Mouse (Mus musculus) Muller cell, postnatal 12 days (primary cell): ENCODE measurements at regions not wholly inside any gene's neighbourhood (a gene's known extent, or its start where the extent isn't known, plus 50 kb on each side); places are given as distances from the start of the nearest gene placed in this dataset.
A peak's percentile ranks its signal among the peaks of the same experiment; 100 is the strongest.

ENCODE experiments used
- DNase-seq: peaks from one replicate; pipeline ENCODE4 v3.0.0-alpha.2; 2015; ENCODE audit errors: inconsistent ontology term

DNA sequence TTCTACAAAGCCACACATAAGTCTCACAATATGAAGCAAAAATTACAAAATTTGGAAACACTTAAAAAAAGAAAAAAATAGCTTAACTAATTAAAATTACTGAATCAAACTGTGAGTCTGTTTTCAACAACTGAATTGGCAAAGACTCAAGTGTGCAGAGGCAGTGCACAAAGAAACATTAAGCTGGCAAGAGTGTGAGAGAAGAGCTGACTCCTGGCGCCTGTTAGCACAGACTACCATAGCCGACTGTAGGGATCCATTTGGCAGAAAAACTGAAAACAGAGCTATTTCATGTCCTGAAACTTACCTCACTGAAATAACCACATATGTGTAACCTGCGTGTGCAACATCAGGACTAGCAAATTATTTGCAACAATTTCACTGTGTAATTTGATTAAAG is 746.4 kb upstream of the Cypt12 start:
- no peak for DNase-seq

DNA sequence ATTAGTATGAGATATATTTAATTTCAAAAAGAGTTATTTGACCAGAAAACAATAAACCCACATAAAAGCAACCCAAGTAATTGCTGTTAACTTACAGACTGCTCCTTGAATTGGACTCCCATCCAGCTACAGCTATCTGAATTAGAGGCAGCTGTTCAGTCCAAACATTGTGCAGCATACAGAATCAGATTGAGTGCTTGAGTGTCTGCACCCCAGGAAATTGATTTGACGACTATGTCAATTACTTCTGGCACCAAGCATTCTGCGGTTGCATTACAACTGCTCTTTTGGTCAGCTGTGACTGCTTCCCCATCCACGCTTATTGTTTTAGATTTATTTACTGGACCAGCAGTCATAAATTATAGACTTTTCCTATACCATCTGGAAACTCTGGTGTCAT is 734.2 kb upstream of the Cypt12 start:
- DNase-seq: no peak

DNA sequence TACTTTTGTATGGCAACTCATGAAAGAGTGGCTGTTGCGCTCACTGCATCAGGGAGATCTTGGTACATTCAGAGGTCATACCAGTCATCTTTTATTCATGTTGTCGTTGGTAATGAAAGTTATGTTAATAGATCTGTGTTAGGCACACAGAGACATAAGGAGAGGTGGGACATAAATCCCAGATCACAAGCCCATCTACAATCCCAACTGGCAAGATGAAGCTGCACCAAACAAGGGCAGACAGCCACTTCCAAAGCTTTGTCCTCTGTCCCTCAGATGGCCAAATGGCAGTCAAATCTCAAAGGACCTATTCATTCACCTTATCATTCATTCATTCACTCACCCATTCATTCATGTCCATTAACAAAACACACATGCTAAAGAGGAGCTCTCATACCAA is 731.4 kb upstream of the Cypt12 start:
- DNase-seq: no peak

DNA sequence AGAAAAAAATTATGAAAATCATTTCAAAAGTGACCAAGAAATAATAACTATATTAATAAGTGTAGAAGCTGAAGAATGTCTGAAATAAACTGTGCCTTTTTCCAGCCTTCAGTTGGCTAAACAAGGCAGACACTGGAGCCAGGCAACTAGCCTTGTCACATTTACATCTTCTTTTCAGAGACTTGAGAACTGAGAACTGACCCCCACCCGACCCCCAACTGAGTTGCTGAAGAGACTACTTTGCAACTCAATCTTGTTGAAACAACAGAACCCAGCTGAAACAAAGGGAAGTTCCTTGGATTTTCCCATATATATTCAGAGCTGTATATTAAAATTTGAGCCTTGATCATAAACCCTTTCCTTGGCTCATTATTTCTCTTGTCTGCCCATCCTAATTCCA is 709.8 kb upstream of the Cypt12 start:
- DNase-seq: no peak

DNA sequence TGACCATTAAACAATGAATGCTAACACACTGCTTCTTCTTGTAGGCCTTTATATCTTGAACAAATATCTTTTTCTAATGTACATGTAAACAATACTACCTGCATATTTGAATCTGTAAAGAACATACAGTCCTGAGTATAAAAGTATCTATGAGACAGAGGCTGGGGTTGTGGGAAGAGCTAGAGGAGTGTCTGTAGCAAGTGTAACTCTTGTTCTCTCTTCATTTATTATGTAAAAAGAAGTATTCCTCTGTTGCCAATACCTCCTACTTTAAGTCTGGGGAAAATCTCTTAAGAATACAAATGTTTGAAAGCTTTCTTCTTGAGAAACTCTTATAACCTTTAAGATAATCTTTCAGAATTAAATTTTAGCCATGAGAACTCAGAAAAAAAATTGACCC is 689.8 kb upstream of the Cypt12 start:
- no peak for DNase-seq

DNA sequence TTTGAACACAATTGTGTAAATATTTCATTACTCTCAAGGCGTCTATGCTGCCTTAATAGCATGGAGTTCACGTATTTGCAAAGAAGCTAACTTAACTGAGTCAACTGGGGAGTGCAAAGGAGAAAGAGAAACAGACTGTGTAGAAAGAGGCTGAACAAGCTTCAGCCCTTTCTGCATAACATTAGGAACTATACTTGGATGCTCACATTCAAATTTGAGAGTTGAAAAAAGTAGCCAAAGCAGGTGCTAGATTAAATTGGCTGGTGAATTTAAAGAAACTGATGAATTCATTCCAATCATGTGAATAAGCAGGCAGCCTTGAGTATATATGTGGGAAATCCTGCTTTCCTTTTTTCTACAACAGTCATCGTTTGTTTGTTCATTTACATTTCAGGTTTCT is 689.1 kb upstream of the Cypt12 start:
- DNase-seq: no peak

DNA sequence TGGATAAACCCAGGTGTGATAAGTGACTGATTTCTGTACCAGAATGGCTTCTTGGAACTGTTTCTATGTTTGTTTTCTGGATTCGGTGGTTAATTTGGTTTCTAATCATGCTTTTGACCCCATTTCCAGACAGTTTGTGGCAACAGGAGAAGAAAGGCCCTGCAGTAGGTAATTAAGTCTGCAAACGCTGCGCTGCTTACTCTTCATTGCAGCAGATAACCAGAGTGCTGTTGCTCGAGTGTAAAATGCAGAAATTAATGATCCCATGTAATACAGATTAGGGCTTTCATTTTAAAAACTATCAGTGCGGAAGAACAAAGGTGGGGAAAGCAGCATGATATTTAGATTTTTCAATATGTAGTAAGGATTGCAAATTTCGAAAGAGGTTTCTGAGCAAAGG is 667.0 kb upstream of the Cypt12 start:
- DNase-seq: peak; percentile 22

DNA sequence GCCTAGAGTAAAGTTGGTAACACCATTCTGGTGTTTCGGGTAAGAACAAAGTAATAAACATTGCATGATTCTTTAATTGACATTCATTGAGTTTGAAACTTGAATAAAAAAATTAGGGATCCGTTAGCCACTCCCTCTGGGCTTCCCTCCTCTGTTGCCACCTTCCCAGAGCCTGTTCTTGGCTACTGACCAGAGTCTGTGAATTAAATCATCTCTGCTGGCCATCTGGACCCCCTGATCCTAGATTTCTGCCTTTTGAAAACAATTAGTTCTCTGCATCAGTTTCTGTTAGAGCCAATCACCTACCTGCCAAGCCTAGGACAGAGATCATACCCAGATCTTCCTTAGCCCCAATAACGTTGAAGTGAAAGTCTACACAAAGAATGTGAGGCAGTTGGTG is 665.3 kb upstream of the Cypt12 start:
- DNase-seq: no peak

DNA sequence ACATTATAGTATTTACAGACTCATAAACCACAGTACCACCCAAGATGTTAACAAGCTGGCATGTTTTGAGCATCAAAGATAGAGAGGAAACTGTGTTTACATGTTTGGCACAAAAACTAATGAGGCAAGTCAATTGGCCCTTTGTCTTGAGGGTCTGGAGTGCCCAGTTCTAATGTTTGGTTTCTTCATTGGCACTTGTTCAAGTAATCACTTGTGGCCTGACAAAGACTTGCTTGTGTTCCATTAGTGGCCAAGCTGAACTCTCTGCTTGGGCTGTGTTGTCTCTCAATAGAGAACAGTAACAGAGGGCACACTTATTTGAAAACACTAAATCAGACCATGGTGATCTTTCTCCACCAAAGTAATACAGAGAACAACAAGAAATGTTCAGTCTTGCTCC is 630.7 kb upstream of the Cypt12 start:
- peak; percentile 84 for DNase-seq

DNA sequence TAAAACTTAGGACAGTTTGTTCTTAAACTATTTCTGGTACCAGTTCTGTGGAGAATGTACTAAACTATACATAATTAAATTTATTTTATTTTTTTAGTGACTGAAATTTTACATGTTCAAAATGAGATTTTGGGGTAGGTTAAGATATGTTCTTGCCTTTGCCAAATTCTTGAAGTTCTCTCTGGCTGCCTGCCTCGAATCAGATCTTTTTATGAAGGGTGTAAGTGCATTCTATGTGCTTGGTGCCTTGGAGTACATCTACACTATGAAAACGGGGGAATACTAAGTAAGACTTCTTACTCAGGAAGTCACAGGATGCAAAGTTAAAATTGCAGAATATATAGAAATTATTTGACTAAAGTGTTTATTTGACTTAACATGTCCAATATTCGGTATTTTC is 629.8 kb upstream of the Cypt12 start:
- no peak for DNase-seq

DNA sequence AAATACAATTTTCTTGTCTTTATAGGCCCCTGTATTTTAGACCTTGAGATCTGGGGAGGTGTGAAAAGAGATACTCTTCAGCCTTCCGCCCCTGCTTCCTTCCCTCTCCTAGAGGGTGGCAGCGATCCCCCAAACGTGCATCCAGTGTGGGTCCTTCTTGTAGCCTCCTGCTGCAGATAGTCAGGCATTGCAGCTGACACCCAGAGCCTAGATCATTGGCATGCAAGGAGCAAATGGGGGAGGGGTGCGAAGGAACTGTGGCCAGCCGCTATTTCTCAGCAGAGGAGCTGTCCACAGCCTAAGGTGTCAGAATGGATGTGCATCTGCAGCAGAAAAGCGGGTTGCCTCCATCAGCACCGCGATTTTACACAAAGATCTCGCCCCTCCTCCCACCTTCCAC is 629.0 kb upstream of the Cypt12 start:
- no peak for DNase-seq

DNA sequence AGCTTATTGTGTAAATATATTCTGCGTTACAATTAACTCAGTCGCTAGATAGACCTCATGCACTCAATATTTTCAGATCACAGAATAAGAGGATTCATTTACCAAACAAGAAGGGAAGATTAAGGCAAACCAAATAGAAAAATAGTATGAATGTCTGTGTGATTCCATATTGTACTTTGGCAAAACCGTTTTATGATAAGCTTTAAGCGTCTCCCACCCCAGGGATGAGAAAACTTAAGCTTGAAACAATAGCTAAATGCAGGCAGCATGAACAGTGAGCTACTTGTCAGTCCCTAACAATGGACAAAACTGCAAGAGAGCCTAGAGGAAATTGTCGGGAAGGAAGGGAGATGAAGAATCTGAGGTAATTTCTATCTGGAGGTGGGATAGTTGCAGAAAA is 628.3 kb upstream of the Cypt12 start:
- DNase-seq: no peak

DNA sequence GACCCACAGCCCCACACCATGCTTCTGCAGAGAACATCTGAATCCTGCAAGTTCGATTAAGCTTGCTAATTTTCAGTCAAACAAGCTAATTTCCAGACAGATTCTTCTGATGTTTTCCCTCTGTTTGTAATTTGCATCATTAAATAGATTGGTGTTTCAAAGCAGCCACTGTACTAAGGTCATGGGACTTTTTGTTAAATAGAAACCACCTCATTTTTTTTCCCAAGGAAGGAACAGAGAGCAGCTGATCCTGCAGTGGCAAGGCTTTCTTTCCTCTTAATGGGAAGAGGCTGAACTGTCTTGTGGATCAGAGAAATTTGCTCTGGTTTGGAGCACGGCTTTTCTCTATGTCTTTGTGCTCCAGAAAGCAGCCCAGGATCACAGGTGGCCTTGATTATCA is 625.9 kb upstream of the Cypt12 start:
- DNase-seq: no peak

DNA sequence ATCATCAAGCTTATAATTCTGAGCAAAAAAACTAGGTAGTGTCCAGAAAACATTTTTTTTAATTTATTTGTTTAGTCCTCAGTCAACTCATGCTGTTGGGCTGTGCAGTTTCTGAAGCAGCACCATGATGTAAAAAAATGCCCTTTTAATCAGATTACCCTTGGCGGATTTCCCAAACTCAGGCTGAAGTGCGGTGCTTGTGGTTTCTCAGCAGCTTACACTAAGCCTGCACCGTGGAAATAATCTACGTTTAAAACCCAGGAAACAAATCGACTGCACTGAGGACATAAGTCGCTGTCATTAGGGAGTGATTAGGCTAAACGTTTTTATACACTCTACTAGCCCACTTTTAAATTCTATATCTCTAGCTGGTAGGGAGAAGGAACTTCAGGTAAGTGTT is 623.4 kb upstream of the Cypt12 start:
- no peak for DNase-seq

DNA sequence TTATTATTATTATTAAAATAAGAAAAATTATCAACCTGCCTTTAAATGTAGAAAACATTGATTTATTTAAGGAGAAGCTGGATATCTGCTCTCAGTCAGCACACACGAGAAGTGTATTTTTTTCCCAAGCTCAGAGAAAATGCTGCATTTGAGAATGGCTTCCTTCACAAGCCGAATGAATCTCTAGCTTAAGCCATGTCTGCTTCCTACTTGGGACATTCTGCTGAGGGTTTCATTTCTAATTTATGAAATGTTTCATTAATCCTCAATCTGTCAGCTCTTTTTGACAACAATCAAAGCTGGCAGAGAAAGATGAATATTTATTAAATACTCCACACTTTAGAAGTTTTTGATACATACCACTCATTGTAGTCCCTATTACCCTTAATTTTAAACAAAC is 622.4 kb upstream of the Cypt12 start:
- no peak for DNase-seq

DNA sequence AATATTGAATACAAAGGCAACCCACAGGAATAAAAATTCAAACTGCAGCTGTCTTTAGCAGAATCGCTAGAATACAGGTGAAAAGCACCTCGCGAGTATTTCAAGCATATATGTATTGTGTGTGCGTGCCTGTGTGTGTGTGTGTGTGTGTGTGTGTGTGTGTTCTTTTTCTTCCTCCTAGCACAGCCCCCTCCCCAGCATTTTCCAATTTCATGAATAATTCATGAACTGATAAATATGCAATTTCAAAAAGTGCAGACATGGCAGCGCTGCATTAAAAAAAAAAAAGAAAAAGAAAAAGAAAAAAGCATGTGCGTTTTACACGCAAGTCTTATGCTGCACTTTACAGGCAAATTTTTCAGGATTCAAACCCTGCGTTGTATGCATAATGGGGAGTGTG is 621.9 kb upstream of the Cypt12 start:
- no peak for DNase-seq

DNA sequence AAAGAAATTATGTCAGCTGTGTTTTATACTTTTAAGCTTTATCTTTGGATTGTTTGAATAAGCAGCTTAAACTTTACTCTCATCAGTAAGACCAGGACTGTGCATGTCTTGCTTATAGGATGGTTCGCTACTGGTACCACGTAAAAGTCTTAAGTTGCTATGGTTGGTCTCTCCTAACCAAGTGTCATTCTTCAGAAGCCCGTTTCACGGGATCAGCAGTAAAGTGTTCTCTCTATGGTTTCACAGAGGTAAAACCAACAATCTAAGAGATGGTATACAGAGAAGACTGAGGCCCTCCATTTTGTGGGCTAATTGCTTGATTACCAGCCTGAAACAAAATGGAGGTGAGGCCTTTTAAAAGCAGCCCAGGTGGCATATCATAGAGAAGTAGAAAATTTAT is 621.4 kb upstream of the Cypt12 start:
- no peak for DNase-seq

DNA sequence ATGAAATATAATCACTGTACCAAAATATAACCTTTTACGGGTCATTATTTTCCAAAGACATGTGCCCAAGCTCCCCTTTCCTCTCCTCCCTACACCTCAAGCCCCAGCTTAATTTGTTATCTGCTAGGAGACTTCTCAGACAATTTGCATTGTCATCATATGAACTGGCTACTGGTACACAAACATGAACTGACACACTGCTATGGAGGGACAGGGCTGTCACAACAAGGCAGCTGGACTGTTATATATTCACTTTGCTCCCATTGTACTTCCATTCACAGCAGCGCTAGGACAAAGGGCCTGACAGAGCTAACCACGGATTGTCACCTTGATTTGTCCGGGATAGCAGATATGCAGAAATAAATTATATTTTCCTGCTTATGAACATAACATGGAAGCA is 620.5 kb upstream of the Cypt12 start:
- no peak for DNase-seq

DNA sequence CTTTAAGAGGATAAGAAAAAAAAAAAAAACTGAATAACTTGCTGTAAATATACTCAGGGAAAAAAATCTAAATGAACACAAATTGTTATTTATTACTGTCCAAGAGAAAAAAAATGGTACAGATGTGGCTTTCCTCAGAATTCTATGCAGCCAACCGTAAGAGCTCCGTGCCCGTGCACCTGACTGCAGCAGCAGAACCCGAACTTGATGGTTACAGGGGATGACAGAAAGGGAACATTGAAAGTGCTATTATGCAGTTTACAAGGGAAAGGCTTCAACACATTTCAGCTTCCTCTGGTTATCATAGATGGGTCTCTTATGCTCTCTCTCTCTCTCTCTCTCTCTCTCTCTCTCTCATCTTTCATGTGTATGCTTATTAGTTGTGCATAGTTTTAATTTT is 618.8 kb upstream of the Cypt12 start:
- no peak for DNase-seq

DNA sequence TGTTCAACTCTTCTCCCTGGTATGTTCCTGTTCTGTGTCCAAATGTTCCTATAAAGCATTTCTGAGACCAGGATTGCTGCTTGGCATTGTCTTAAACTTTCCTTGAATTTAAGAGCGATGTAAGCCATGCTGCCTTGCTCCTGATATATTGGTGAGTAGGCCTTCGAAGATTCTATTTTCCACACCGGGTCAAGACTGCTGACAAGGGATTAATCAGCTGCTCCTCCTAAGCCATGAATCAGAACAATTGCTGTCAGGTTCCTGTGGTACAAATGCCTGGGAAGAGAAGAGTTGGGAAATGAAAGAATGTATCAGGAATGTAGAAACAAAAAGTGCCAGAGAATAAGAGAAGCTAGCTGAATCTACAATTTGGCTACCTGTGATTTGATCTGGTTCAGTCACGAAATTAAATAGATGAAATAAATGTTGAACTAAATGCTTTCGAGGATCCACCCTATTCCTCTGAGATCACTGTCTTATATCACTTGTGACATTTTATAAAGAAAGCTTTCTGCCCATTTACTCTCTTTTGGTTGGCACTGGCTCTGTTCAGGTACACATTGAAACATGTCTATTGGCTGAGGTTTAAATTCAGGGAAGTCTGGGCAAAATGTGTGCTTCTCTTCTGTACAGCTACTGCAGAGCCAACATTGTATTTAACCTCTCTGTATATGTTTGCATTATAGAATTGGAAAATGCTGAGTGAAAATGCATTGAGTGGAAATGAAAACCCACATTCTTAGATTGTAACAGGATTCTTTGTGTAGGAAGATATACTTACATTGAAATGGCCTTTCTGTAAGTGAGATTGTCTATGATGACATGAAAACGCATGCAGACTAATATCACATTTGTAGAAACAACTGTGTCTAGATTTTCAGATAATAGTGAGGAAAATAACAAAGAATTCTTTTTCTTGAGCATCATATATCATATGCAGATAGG is 617.5 kb upstream of the Cypt12 start:
- peak; percentile 13 for DNase-seq

DNA sequence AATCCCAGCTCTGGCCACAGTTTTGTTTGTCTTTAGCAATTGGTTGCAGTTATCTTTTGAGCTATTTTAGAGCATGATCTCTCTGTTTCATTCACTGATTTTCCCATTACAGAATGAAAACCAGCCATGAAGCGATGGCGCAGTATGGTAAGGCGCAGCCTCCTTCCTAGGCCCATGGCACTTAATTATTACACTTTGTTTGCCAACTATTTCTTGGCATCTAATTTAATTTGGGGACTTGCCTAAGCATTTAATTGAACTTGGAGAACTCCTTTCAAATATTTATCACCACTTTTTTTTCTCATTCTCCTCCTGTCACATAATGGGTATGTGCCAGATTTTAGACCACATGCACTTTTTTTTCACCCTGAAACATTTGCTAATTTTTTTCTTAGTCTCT is 588.0 kb upstream of the Cypt12 start:
- DNase-seq: no peak
